In genomic region chr4:24621422-24622187, GRCm38 (mm10) we compare ENCODE assay signal across 10 mouse cellular contexts.
DNase-seq lines count a peak whose midpoint lies in the region; ATAC-seq lines count a peak whose summit lies in the region.
"Had no signal": no experiment of that assay in that cellular context is flagged by ENCODE, and none has a peak within 500 bp of the region (broad histone marks: within the 10 kb centered on the region; RNA-seq: fewer than 3 reads in every experiment).

No protein-coding gene starts in this region.

- H3K9ac ChIP-seq in limb, embryonic 12.5 days (replicated peaks): no peak overlapping the region

- H3K27ac ChIP-seq in limb, embryonic 12.5 days: 0 out of 2 replicates have a peak overlapping the region, but pooled peaks have one; percentile 12
- H3K27ac ChIP-seq in limb, embryonic 10.5 days: no peak overlapping the region

- no peak for ATAC-seq in limb, embryonic 12.5 days (ENCODE audit: insufficient number of reproducible peaks, insufficient read depth, low FRiP score, low TSS enrichment, low read depth)

- H3K9me3 ChIP-seq in limb, embryonic 12.5 days: no peaks in the 10 kb centered on the region
- no peaks in the 10 kb centered on the region for H3K9me3 ChIP-seq in limb, embryonic 10.5 days (replicated peaks)

- H3K4me1 ChIP-seq in limb, embryonic 12.5 days (replicated peaks): 0 out of 2 replicates have a peak, but pooled peaks cover 3% of the 10 kb centered on the region
- H3K4me1 ChIP-seq in limb, embryonic 10.5 days: no peaks in the 10 kb centered on the region

- H3K36me3 ChIP-seq in limb, embryonic 12.5 days: no peaks in the 10 kb centered on the region
- no peaks in the 10 kb centered on the region for H3K36me3 ChIP-seq in limb, embryonic 10.5 days

- no peak for DNase-seq in limb, embryonic 10.5 days (ENCODE audit: low spot score)
- DNase-seq in cerebellum, postnatal 10 days: peak; percentile 51 to 58
- DNase-seq in layer of hippocampus, adult 9-10 months (ENCODE audit: low spot score): peak; percentile 26
- peak; percentile 18 for DNase-seq in right cerebral cortex, postnatal 14 days
- DNase-seq in adrenal gland, postnatal 14 days: no peak
- no peak for DNase-seq in urinary bladder, adult 18-20 months (ENCODE audit: low spot score in 2 of 2)
- no peak for DNase-seq in kidney, adult 9 months
- DNase-seq: gastrocnemius, postnatal 10 days; thymus, postnatal 14 days had no signal

- WGBS in limb, embryonic 12.5 days: 68% methylated on average over 9 of the region's 9 CpGs
- 81% methylated on average over 9 of the region's 9 CpGs for WGBS in limb, embryonic 10.5 days

- H3K4me3 ChIP-seq in limb, embryonic 12.5 days (replicated peaks): no peak overlapping the region
- no peak overlapping the region for H3K4me3 ChIP-seq in limb, embryonic 10.5 days

- no peaks in the 10 kb centered on the region for H3K27me3 ChIP-seq in limb, embryonic 12.5 days
- H3K27me3 ChIP-seq in limb, embryonic 10.5 days (ENCODE audit: low read depth, poor library complexity, severe bottlenecking): no peaks in the 10 kb centered on the region

- H3K4me2 ChIP-seq in limb, embryonic 12.5 days: no peak overlapping the region

Comparison
In these comparisons a context has a peak if more than half of its experiments do, and no peak if none do; other contexts are left out.
1. DNase-seq: peak in cerebellum, postnatal 10 days (2 of 2), layer of hippocampus, adult 9-10 months (single experiment) and right cerebral cortex, postnatal 14 days (single experiment); none in limb, embryonic 10.5 days (single experiment), adrenal gland, postnatal 14 days (single experiment), urinary bladder, adult 18-20 months (0 of 2) and kidney, adult 9 months (single experiment).